Mouse (Mus musculus): Measurements from ENCODE around the gene Abl2. TPM values are rescaled to one million over a fixed set of nuclear protein-coding genes. Genes with fewer than 3 reads are reported as not detected.

Abl2 gene
- total RNA-seq, 1 experiment: 41.1 TPM

DNA sequence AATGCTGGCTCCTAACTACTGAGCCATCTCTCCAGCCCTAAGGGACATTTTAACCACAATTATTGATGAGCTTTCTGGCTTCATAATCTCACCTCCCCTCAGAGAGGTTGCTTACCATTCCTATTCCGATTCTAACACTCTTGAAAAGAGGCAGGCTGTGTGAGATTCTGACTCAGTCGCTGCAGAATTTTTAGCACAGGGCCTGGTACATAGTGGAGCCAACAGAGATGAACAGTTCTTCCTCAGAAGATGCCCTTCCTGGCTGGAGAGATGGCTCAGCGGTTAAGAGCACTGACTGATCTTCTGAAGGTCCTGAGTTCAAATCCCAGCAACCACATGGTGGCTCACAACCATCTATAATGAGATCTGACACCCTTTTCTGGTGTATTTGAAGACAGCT is 113.3 kb downstream of the Abl2 start:
- DNase-seq (ENCODE audit: low read depth, low spot score): no peak
- Histone ChIP-seq H3K9me3 (ENCODE audit: control insufficient read depth, insufficient read depth, low read depth, low read length) (no peaks in the 10 kb centered on the region), H3K4me3 (ENCODE audit: insufficient read depth in 1 of 2, low read depth in 1 of 2, low read length in 2 of 2, poor library complexity in 1 of 2, severe bottlenecking in 1 of 2) (no peak overlapping the region), H3K9ac (ENCODE audit: insufficient read depth, low read depth, low read length, poor library complexity, severe bottlenecking) (no peak overlapping the region), H3K36me3 (ENCODE audit: control insufficient read depth, insufficient read depth, low read length, poor library complexity, severe bottlenecking) (0 out of 2 replicates have a peak, but pooled peaks cover 4% of the 10 kb centered on the region), H3K27ac (ENCODE audit: insufficient read depth, low read depth, low read length, poor library complexity, severe bottlenecking) (no peak overlapping the region), H3K4me1 (ENCODE audit: control insufficient read depth in 2 of 2, insufficient read depth in 2 of 2, low read length in 2 of 2, poor library complexity in 1 of 2) (peaks cover 11 to 15% of the 10 kb centered on the region in 2 experiments)
- in situ Hi-C loops (cut with MboI; ENCODE audit: low sequenced_read_pairs in 2 of 2, unreplicated experiment in 2 of 2): no loop called here
- no peak for TF ChIP-seq MAFK (IDR thresholded peaks at IDR 0.05; ENCODE audit: insufficient read depth, low read depth, low read length)

DNA sequence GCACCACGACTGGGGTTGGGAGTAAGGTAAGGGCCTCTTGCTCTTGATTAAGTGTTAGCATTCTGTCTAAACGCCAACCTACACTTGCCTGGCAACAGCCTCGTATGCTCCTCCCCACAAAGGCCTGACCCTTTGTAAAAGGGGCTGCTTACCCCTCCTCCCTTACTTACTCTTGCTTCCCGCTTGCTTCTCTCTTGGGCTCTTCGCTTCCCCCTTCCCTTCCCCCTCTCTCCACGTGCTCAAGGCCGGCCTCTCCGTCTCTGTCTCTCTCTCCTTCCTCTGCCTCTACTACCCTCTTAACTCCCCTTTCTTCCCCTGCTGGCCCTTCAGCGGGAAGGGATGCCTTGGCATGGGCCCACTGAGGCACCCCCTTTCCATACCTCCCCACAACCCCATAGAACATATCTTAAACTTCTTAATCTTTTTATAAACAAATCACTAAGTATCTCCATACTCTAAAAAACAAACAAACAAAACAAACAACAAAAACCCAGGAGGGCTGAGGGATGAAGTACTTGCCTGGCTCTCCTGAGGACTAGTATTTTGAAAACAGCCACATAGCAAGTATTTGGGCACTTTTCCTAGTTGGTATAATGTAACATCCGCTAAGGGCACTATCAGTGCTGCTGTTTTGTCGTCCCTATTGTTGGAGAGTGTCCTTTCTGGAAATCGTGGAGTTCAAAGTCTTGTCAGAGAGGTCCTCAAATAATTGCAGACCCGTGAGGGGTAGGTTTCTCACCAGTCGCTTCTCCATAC is 114.3 kb downstream of the Abl2 start:
- H3K27ac ChIP-seq (ENCODE audit: insufficient read depth, low read depth, low read length, poor library complexity, severe bottlenecking): peak overlapping the region; percentile 18; the same call in 1 of the 2 replicates
- H3K9ac ChIP-seq (ENCODE audit: insufficient read depth, low read depth, low read length, poor library complexity, severe bottlenecking): peak overlapping the region; percentile 72
- in situ Hi-C loops (cut with MboI; ENCODE audit: low sequenced_read_pairs in 2 of 2, unreplicated experiment in 2 of 2): no loop called here
- H3K4me1 ChIP-seq (ENCODE audit: control insufficient read depth in 2 of 2, insufficient read depth in 2 of 2, low read length in 2 of 2, poor library complexity in 1 of 2): peaks cover 7 to 12% of the 10 kb centered on the region in 2 experiments
- H3K36me3 ChIP-seq (ENCODE audit: control insufficient read depth, insufficient read depth, low read length, poor library complexity, severe bottlenecking): 0 out of 2 replicates have a peak, but pooled peaks cover 4% of the 10 kb centered on the region
- TF ChIP-seq ZC3H11A (IDR thresholded peaks at IDR 0.05; ENCODE audit: borderline replicate concordance, low read depth, low read length) (no peak), HCFC1 (IDR thresholded peaks at IDR 0.05; ENCODE audit: borderline replicate concordance, insufficient read depth, low read length) (no peak), ZNF384 (IDR thresholded peaks at IDR 0.05; ENCODE audit: low read depth, low read length) (no peak), MAFK (IDR thresholded peaks at IDR 0.05; ENCODE audit: insufficient read depth, low read depth, low read length) (no peak), CHD2 (IDR thresholded peaks at IDR 0.05; ENCODE audit: low read depth, low read length) (no peak)
- peak overlapping the region; percentile 64 to 71 for H3K4me3 ChIP-seq (ENCODE audit: insufficient read depth in 1 of 2, low read depth in 1 of 2, low read length in 2 of 2, poor library complexity in 1 of 2, severe bottlenecking in 1 of 2)
- no peaks in the 10 kb centered on the region for H3K9me3 ChIP-seq (ENCODE audit: control insufficient read depth, insufficient read depth, low read depth, low read length)
- DNase-seq (ENCODE audit: low read depth, low spot score): no peak

DNA sequence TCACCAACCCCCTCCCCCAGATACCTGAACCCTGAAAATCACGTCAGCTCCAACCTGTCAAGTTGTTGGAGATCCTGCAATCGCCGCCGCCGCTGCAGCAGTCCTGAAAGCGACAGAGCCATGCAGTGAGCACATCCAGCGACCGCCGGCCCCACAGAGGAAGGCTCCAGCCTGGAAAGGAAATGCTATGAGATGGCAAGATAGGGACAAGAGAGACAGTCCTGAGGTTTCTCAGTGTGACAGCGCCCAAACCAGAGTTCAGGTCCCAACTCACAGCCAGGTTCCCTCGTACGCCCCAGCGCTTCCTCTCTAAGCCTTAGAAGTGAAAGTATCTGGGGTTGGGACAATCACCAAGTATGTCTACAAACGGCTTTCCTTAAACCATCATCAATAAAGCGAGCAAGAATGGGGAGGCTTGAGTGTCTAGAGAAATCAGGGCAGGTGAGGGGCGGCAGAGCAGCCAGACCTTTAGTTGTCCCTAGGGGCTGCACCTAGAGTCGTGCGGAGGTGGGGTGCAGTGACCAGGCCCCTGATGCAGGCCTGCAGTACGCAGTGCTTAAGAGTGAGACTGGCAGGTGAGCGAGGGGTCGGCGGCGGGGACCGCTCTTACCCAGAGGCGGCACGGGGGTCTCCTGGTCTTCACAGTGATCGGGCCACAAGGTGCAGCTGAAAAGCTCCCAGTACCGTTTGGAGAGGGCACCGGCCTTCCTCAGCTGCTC is 115.0 kb downstream of the Abl2 start:
- Histone ChIP-seq H3K36me3 (ENCODE audit: control insufficient read depth, insufficient read depth, low read length, poor library complexity, severe bottlenecking) (0 out of 2 replicates have a peak, but pooled peaks cover 4% of the 10 kb centered on the region), H3K9me3 (ENCODE audit: control insufficient read depth, insufficient read depth, low read depth, low read length) (no peaks in the 10 kb centered on the region), H3K9ac (ENCODE audit: insufficient read depth, low read depth, low read length, poor library complexity, severe bottlenecking) (peak overlapping the region; percentile 66), H3K4me1 (ENCODE audit: control insufficient read depth in 2 of 2, insufficient read depth in 2 of 2, low read length in 2 of 2, poor library complexity in 1 of 2) (peaks cover 7 to 11% of the 10 kb centered on the region in 2 experiments), H3K27ac (ENCODE audit: insufficient read depth, low read depth, low read length, poor library complexity, severe bottlenecking) (no peak overlapping the region), H3K4me3 (ENCODE audit: insufficient read depth in 1 of 2, low read depth in 1 of 2, low read length in 2 of 2, poor library complexity in 1 of 2, severe bottlenecking in 1 of 2) (peak overlapping the region; percentile 64 to 71)
- in situ Hi-C loops (cut with MboI; ENCODE audit: low sequenced_read_pairs in 2 of 2, unreplicated experiment in 2 of 2): no loop called here
- no peak for DNase-seq (ENCODE audit: low read depth, low spot score)
- TF ChIP-seq HCFC1 (IDR thresholded peaks at IDR 0.05; ENCODE audit: borderline replicate concordance, insufficient read depth, low read length): no peak

DNA sequence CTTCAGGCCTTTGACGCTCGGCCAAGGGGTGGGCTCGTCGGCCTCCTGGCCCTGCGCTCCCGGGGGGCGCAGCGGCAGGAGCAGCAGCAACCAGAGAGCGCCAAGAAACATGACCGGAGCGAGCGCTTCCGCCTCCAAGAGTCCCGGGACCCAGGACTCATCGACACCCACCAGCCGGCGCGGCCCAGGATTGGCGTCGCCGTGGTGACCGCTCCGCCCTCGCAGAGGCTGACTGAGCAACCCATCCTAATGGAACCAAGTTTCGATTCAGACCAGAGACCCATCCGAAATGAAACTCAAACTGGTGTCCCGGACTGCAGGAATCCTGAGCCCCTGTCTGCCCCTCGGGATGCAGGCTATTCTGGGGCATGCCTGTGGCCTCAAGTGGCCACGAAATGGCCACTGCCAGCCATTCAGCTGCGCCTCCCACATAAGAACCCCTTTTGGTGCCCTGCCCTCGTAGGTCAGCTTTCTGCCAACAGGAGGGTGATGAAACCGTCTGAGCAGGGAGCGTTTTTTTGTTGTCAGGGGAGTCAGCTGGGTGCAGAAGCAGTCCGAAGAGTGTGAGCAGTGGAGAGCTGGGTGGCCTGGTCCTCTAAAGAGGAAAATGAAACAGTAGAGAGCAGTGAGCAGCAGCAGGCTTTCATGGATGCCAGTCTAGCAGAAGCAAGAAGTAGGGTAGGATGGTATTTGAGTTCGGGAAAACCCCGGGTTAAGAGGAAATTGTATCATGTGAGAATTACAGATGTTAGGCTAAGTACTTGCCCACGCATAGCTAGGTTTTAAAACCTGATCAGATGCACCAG is 115.8 kb downstream of the Abl2 start, which contains the start of gene Tor3a:
TSS of gene Tor3a (minus strand) at position 162 of the 806 bp plus-strand sequence.
- no peaks in the 10 kb centered on the region for H3K9me3 ChIP-seq (ENCODE audit: control insufficient read depth, insufficient read depth, low read depth, low read length)
- H3K9ac ChIP-seq (ENCODE audit: insufficient read depth, low read depth, low read length, poor library complexity, severe bottlenecking): peak within 1 kb of the TSS; percentile 66
- TF ChIP-seq ZNF384 (IDR thresholded peaks at IDR 0.05; ENCODE audit: low read depth, low read length): no peak
- TF ChIP-seq HCFC1 (IDR thresholded peaks at IDR 0.05; ENCODE audit: borderline replicate concordance, insufficient read depth, low read length): no peak
- peaks cover 7 to 11% of the 10 kb centered on the region in 2 experiments for H3K4me1 ChIP-seq (ENCODE audit: control insufficient read depth in 2 of 2, insufficient read depth in 2 of 2, low read length in 2 of 2, poor library complexity in 1 of 2)
- H3K27ac ChIP-seq (ENCODE audit: insufficient read depth, low read depth, low read length, poor library complexity, severe bottlenecking): no peak within 1 kb of the TSS
- in situ Hi-C loops (cut with MboI; ENCODE audit: low sequenced_read_pairs in 2 of 2, unreplicated experiment in 2 of 2): no loop called here
- DNase-seq (ENCODE audit: low read depth, low spot score): no peak
- H3K36me3 ChIP-seq (ENCODE audit: control insufficient read depth, insufficient read depth, low read length, poor library complexity, severe bottlenecking): 0 out of 2 replicates have a peak, but pooled peaks cover 4% of the 10 kb centered on the region
- peak within 1 kb of the TSS; percentile 64 to 71 for H3K4me3 ChIP-seq (ENCODE audit: insufficient read depth in 1 of 2, low read depth in 1 of 2, low read length in 2 of 2, poor library complexity in 1 of 2, severe bottlenecking in 1 of 2)
